Mouse (Mus musculus): ENCODE measurements around the gene Olfr1307. TPM values are rescaled to one million over a fixed set of nuclear protein-coding genes. Genes with fewer than 3 reads are reported as not detected.

The Olfr1307 gene
- total RNA-seq (2021), result under 1 TPM; 0.02 to 0.05 TPM
- long read RNA-seq, experiment 1, result 0 reads
- long read RNA-seq, experiment 2, result 0 reads

DNA sequence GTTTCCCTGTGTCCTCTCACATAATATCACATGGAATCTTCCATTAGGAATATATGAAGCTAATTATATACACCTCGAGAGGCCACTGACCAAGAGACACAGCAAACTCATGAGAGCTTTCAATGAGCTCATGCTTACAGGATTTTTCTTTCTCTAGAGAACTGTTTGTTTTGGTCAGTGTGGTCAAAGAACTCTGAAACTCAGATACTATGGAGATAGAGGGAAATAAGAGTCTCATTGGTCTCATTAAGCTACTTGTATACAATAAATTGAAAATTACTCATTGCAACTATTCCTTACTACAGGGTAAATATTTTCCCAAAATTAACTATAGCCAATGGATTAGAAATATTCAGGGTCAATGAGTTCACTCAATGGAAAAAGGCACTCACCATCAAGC lies at the start of gene Olfr1307:
Olfr1307 (minus strand) TSS at position 101 of the 400 bp plus-strand sequence.
- H3K4me3 ChIP-seq, result no peak within 1 kb of the TSS
- TF ChIP-seq CTCF (conservative IDR thresholded peaks at IDR 0.05), result no peak
- no peak for DNase-seq (ENCODE audit: low spot score in 2 of 2)
- no peak within 1 kb of the TSS for H3K27ac ChIP-seq

- Histone ChIP-seq H3K27ac (no peak within 1 kb of the TSS), H3K4me3 (no peak within 1 kb of the TSS)
- no peak for TF ChIP-seq CTCF (conservative IDR thresholded peaks at IDR 0.05)
- no peak for DNase-seq (ENCODE audit: low spot score in 2 of 2)
Observed at GRCm38 (mm10) chr2:111990181-111990580, 40.9 kb upstream of the Olfr1307 start, which contains the start of gene Olfr1309. Gene Olfr1309 (minus strand): TSS chr2:111990281.

DNA sequence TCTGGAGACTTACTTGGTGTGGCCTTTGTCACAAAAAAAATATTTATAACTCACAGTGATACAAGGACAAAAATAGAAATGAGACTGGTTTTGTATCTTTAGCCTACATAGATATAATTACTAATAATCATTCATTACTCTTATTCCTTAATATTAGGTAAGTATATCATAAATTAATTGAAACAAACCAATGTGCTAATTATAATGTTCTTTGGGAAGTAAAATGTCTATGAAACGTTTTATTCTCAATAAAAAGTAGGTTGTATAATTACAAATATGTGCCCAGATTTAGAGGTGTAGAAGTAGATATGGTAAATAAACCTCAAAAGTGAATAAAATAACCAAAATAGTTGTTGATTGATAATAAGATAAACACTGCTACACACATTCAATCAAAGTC lies 15.6 kb upstream of the Olfr1307 start, which contains the start of gene Olfr1308:
Olfr1308 (minus strand) TSS at position 101 of the 400 bp plus-strand sequence.
- no peak within 1 kb of the TSS for H3K27ac ChIP-seq
- no peak for TF ChIP-seq CTCF (conservative IDR thresholded peaks at IDR 0.05)

GRCm38 (mm10) chr2:111916171-111916570 lies 33.1 kb downstream of the Olfr1307 start, which contains the start of gene Olfr1306:
Gene Olfr1306 (minus strand): TSS chr2:111916271.
- Histone ChIP-seq H3K4me3 (no peak within 1 kb of the TSS), H3K27ac (no peak within 1 kb of the TSS)
- no peak for TF ChIP-seq CTCF (conservative IDR thresholded peaks at IDR 0.05)
- DNase-seq (ENCODE audit: low spot score in 2 of 2), result no peak

More for the DNA sequence above, 15.6 kb upstream of the Olfr1307 start, which contains the start of gene Olfr1308:
- no peak for DNase-seq (ENCODE audit: low spot score in 2 of 2)
- no peak within 1 kb of the TSS for H3K4me3 ChIP-seq

Other genes starting within 250 kb of the Olfr1307 start
- gene Olfr1301, start 198.4 kb downstream of the Olfr1307 start, total RNA-seq (2021), result not detected
- gene Olfr1302, start 172.0 kb downstream of the Olfr1307 start, total RNA-seq (2021), result not detected
- gene Olfr1303, start 129.1 kb downstream of the Olfr1307 start, total RNA-seq (2021), result not detected
- not detected for gene Olfr1305, start 72.3 kb downstream of the Olfr1307 start, total RNA-seq (2021)
- gene Olfr1306, start 33.2 kb downstream of the Olfr1307 start, total RNA-seq (2021), result not detected
- gene Olfr1308, start 15.5 kb upstream of the Olfr1307 start, total RNA-seq (2021), result not detected
- not detected for gene Olfr1309, start 40.8 kb upstream of the Olfr1307 start, total RNA-seq (2021)
- not detected for gene Olfr1310, start 63.3 kb upstream of the Olfr1307 start, total RNA-seq (2021)
- not detected for gene Olfr1311, start 75.0 kb upstream of the Olfr1307 start, total RNA-seq (2021)
- gene Olfr1312, start 100.8 kb upstream of the Olfr1307 start, total RNA-seq (2021), result not detected
- gene Olfr1313, start 128.4 kb upstream of the Olfr1307 start, total RNA-seq (2021), result not detected
- not detected for gene Olfr1314, start 147.3 kb upstream of the Olfr1307 start, total RNA-seq (2021)
- gene Olfr1315-ps1, start 166.0 kb upstream of the Olfr1307 start, total RNA-seq (2021), result not detected
- gene Olfr1316, start 185.5 kb upstream of the Olfr1307 start, total RNA-seq (2021), result not detected
- gene Olfr1317, start 190.9 kb upstream of the Olfr1307 start, total RNA-seq (2021), result not detected
- not detected for gene Olfr1318, start 204.8 kb upstream of the Olfr1307 start, total RNA-seq (2021)

Measured in layer of hippocampus, adult 2 months (tissue).